Mouse (Mus musculus) embryonic fibroblast, embryonic 13.5 days (primary cell): Measurements from ENCODE around the gene Mpdz.

Experiments
- CTCF ChIP-seq: IDR thresholded peaks from 2 replicates; pipeline ENCODE4 v1.5.1; 2011; ENCODE audit warnings: mild to moderate bottlenecking, control low read depth, low read length, moderate library complexity, borderline replicate concordance; ENCODE audit not compliant: insufficient read depth
- POLR2A ChIP-seq: IDR thresholded peaks from 2 replicates; pipeline ENCODE4 v1.6.1; 2011; ENCODE audit warnings: low read depth, mild to moderate bottlenecking, control low read depth, low read length, moderate library complexity

DNA sequence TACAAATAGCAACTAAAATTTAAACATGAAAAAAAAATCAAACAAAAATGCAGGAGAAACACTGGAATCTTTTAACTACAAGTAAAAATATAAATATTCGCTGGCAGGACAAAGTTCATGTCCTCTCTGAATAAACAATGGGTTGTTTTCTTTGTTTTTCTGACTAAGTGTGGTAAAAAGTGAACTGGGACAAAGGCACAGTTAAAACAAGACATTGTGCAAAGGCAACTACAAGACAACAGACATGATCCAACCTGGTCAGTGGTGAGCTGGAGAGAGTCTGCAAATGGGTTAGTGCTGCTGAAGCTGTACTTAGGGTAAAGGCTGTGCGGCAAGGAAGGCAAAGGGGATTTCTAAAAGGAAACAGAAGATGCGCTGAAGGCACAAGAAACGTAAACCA, 129.4 kb downstream of the Mpdz start:
- no peak for TF ChIP-seq POLR2A
- no peak for TF ChIP-seq CTCF
